Mouse (Mus musculus) CH12.LX (cell line): Measurements from ENCODE around the gene Tyk2. TPM values are rescaled to one million over a fixed set of nuclear protein-coding genes. Genes with fewer than 3 reads are reported as not detected.

ENCODE experiments used
- DNase-seq: peaks from one replicate; pipeline ENCODE4 v3.0.0-alpha.2; 2013; ENCODE audit errors: extremely low read depth
- H3K27ac ChIP-seq: 2 replicates; pipeline ENCODE4 v1.5.1; 2012; ENCODE audit warnings: low read depth, mild to moderate bottlenecking, control low read depth, moderate library complexity; ENCODE audit not compliant: insufficient read depth
- H3K27me3 ChIP-seq: replicated peaks from 2 replicates; pipeline ENCODE3; 2012; ENCODE audit warnings: inconsistent platforms
- H3K36me3 ChIP-seq, 2 experiments: replicated peaks in 1 of 2; 2 replicates each; pipeline versions ENCODE3 to v1.6.1; 2012; ENCODE audit warnings: inconsistent platforms in 1 of 2, low read length in 1 of 2, mild to moderate bottlenecking in 1 of 2, mixed read lengths in 1 of 2, moderate library complexity in 1 of 2; ENCODE audit not compliant: control insufficient read depth in 1 of 2, insufficient read depth in 1 of 2
- H3K4me1 ChIP-seq, 2 experiments: 2 replicates each; pipeline ENCODE4 v1.6.1; 2012; ENCODE audit warnings: inconsistent platforms in 1 of 2, moderate library complexity in 1 of 2; ENCODE audit not compliant: insufficient read depth in 2 of 2, control insufficient read depth in 1 of 2
- H3K4me2 ChIP-seq: 2 replicates; pipeline ENCODE4 v1.6.1; 2012; ENCODE audit warnings: low read depth, mild to moderate bottlenecking, control low read depth; ENCODE audit not compliant: poor library complexity, insufficient read depth, severe bottlenecking
- H3K4me3 ChIP-seq, 3 experiments: fragments of 150-350 bp in 1 of 3; sonication (generic) in 1 of 3; replicated peaks in 1 of 3; 2 replicates each; pipeline versions ENCODE3 to v1.5.1; 2011 to 2012; ENCODE audit warnings: low read depth in 2 of 3, low read length in 2 of 3, mild to moderate bottlenecking in 2 of 3, moderate library complexity in 2 of 3, control low read depth in 1 of 3, improper control_type of control experiment in 1 of 3, inconsistent platforms in 1 of 3, mixed read lengths in 1 of 3; ENCODE audit not compliant: poor library complexity in 1 of 3
- H3K79me2 ChIP-seq: replicated peaks from 2 replicates; pipeline ENCODE4 v1.6.1; 2012; ENCODE audit warnings: mild to moderate bottlenecking, moderate library complexity; ENCODE audit not compliant: control insufficient read depth, poor library complexity, insufficient read depth, severe bottlenecking; ENCODE audit errors: extremely low read depth
- H3K9ac ChIP-seq: 2 replicates; pipeline ENCODE4 v1.6.1; 2012; ENCODE audit warnings: low read depth, mild to moderate bottlenecking, control low read depth, moderate library complexity; ENCODE audit not compliant: insufficient read depth
- H3K9me3 ChIP-seq: replicated peaks from 2 replicates; pipeline ENCODE3; 2012; ENCODE audit warnings: low read length, inconsistent platforms, mixed read lengths
- BHLHE40 ChIP-seq: IDR thresholded peaks from 2 replicates; pipeline ENCODE4 v1.6.1; 2011; ENCODE audit warnings: mild to moderate bottlenecking, low read depth, low read length, improper control_type of control experiment
- CHD1 ChIP-seq: IDR thresholded peaks from 2 replicates; pipeline ENCODE4 v1.6.1; 2012; ENCODE audit warnings: low read depth, low read length, improper control_type of control experiment, inconsistent platforms
- CHD2 ChIP-seq: IDR thresholded peaks from 2 replicates; pipeline ENCODE4 v1.6.1; 2011; ENCODE audit warnings: low read length, improper control_type of control experiment
- CTCF ChIP-seq, 2 experiments: IDR thresholded peaks in 1 of 2; conservative IDR thresholded peaks in 1 of 2; 2 replicates each; pipeline ENCODE4 v1.5.1; 2011 to 2012; ENCODE audit warnings: low read depth in 2 of 2, low read length in 2 of 2, improper control_type of control experiment in 1 of 2, inconsistent platforms in 1 of 2, mild to moderate bottlenecking in 1 of 2, moderate library complexity in 1 of 2
- E2F4 ChIP-seq: IDR thresholded peaks from 2 replicates; pipeline ENCODE4 v1.6.1; 2011; ENCODE audit warnings: low read depth, low read length, improper control_type of control experiment; ENCODE audit not compliant: insufficient replicate concordance
- ELF1 ChIP-seq: IDR thresholded peaks from 2 replicates; pipeline ENCODE4 v1.6.1; 2014; ENCODE audit warnings: low read depth, mild to moderate bottlenecking, inconsistent platforms, low read length, improper control_type of control experiment
- EP300 ChIP-seq: IDR thresholded peaks from 2 replicates; pipeline ENCODE4 v1.6.1; 2011; ENCODE audit warnings: low read length, improper control_type of control experiment
- ETS1 ChIP-seq: conservative IDR thresholded peaks from 2 replicates; pipeline ENCODE4 v1.6.1; 2012; ENCODE audit warnings: low read depth, mild to moderate bottlenecking, inconsistent platforms, low read length, improper control_type of control experiment, moderate library complexity
- GABPA ChIP-seq: IDR thresholded peaks from 2 replicates; pipeline ENCODE4 v1.6.1; 2012; ENCODE audit warnings: low read depth, low read length, improper control_type of control experiment, inconsistent platforms; ENCODE audit not compliant: insufficient replicate concordance
- HCFC1 ChIP-seq: IDR thresholded peaks from 2 replicates; pipeline ENCODE4 v1.6.1; 2012; ENCODE audit warnings: low read depth, mild to moderate bottlenecking, inconsistent platforms, low read length, improper control_type of control experiment
- IRF4 ChIP-seq: IDR thresholded peaks from 2 replicates; pipeline ENCODE4 v1.6.1; 2014; ENCODE audit warnings: low read depth, mild to moderate bottlenecking, inconsistent platforms, low read length, improper control_type of control experiment
- JUN ChIP-seq: IDR thresholded peaks from 2 replicates; pipeline ENCODE4 v1.6.1; 2011; ENCODE audit warnings: low read depth, mild to moderate bottlenecking, low read length, improper control_type of control experiment, moderate library complexity; ENCODE audit not compliant: insufficient read depth
- JUND ChIP-seq: conservative IDR thresholded peaks from 2 replicates; pipeline ENCODE4 v1.6.1; 2011; ENCODE audit warnings: low read depth, low read length, improper control_type of control experiment
- KAT2A ChIP-seq: IDR thresholded peaks from 2 replicates; pipeline ENCODE4 v1.6.1; 2012; ENCODE audit warnings: low read length, improper control_type of control experiment, inconsistent platforms; ENCODE audit not compliant: insufficient replicate concordance
- MAFK ChIP-seq: IDR thresholded peaks from 2 replicates; pipeline ENCODE4 v1.6.1; 2011; ENCODE audit warnings: low read length, improper control_type of control experiment; ENCODE audit not compliant: insufficient replicate concordance
- MAX ChIP-seq: IDR thresholded peaks from 2 replicates; pipeline ENCODE4 v1.6.1; 2011; ENCODE audit warnings: low read length, improper control_type of control experiment
- MAZ ChIP-seq: IDR thresholded peaks from 2 replicates; pipeline ENCODE4 v1.6.1; 2012; ENCODE audit warnings: low read depth, mild to moderate bottlenecking, inconsistent platforms, low read length, improper control_type of control experiment, moderate library complexity
- MEF2A ChIP-seq: IDR thresholded peaks from 2 replicates; pipeline ENCODE4 v1.6.1; 2014; ENCODE audit warnings: low read depth, mild to moderate bottlenecking, inconsistent platforms, low read length, improper control_type of control experiment, borderline replicate concordance
- MXI1 ChIP-seq: IDR thresholded peaks from 2 replicates; pipeline ENCODE4 v1.6.1; 2011; ENCODE audit warnings: mild to moderate bottlenecking, low read depth, low read length, improper control_type of control experiment
- MYC ChIP-seq: IDR thresholded peaks from 2 replicates; pipeline ENCODE4 v1.6.1; 2011; ENCODE audit warnings: low read depth, mild to moderate bottlenecking, improper control_type of control experiment, low read length
- NELFE ChIP-seq: IDR thresholded peaks from 2 replicates; pipeline ENCODE4 v1.6.1; 2011; ENCODE audit warnings: low read depth, low read length, improper control_type of control experiment
- NRF1 ChIP-seq: IDR thresholded peaks from 2 replicates; pipeline ENCODE4 v1.6.1; 2014; ENCODE audit warnings: low read depth, mild to moderate bottlenecking, inconsistent platforms, low read length, improper control_type of control experiment, moderate library complexity
- PAX5 ChIP-seq: IDR thresholded peaks from 2 replicates; pipeline ENCODE4 v1.6.1; 2012; ENCODE audit warnings: low read length, inconsistent platforms, mixed read lengths
- POLR2A ChIP-seq: IDR thresholded peaks from 2 replicates; pipeline ENCODE4 v1.6.1; 2011; ENCODE audit warnings: low read depth, mild to moderate bottlenecking, improper control_type of control experiment, low read length
- POLR2AphosphoS2 ChIP-seq: IDR thresholded peaks from 2 replicates; pipeline ENCODE4 v1.6.1; 2011; ENCODE audit warnings: low read depth, low read length, improper control_type of control experiment
- RAD21 ChIP-seq: IDR thresholded peaks from 2 replicates; pipeline ENCODE4 v1.6.1; 2011; ENCODE audit warnings: low read depth, mild to moderate bottlenecking, low read length, improper control_type of control experiment, moderate library complexity
- RCOR1 ChIP-seq: conservative IDR thresholded peaks from 2 replicates; pipeline ENCODE4 v1.6.1; 2012; ENCODE audit warnings: low read depth, mild to moderate bottlenecking, inconsistent platforms, low read length, improper control_type of control experiment
- SIN3A ChIP-seq: IDR thresholded peaks from 2 replicates; pipeline ENCODE4 v1.6.1; 2012; ENCODE audit warnings: low read length, improper control_type of control experiment, inconsistent platforms
- SMC3 ChIP-seq: IDR thresholded peaks from 2 replicates; pipeline ENCODE4 v1.6.1; 2011; ENCODE audit warnings: low read depth, low read length, improper control_type of control experiment
- TBP ChIP-seq: conservative IDR thresholded peaks from 2 replicates; pipeline ENCODE4 v1.6.1; 2011; ENCODE audit warnings: low read depth, low read length, improper control_type of control experiment
- TCF12 ChIP-seq: IDR thresholded peaks from 2 replicates; pipeline ENCODE4 v1.6.1; 2014; ENCODE audit warnings: low read depth, mild to moderate bottlenecking, inconsistent platforms, low read length, improper control_type of control experiment
- UBTF ChIP-seq: IDR thresholded peaks from 2 replicates; pipeline ENCODE4 v1.6.1; 2012; ENCODE audit warnings: low read depth, mild to moderate bottlenecking, inconsistent platforms, low read length, improper control_type of control experiment, moderate library complexity
- USF1 ChIP-seq: IDR thresholded peaks from 2 replicates; pipeline ENCODE4 v1.6.1; 2014; ENCODE audit warnings: low read depth, mild to moderate bottlenecking, inconsistent platforms, low read length, improper control_type of control experiment
- USF2 ChIP-seq: conservative IDR thresholded peaks from 2 replicates; pipeline ENCODE4 v1.6.1; 2011; ENCODE audit warnings: low read depth, low read length, improper control_type of control experiment
- ZC3H11A ChIP-seq: IDR thresholded peaks from 2 replicates; pipeline ENCODE4 v1.6.1; 2012; ENCODE audit warnings: low read depth, mild to moderate bottlenecking, inconsistent platforms, low read length, improper control_type of control experiment
- ZKSCAN1 ChIP-seq: IDR thresholded peaks from 2 replicates; pipeline ENCODE4 v1.6.1; 2012; ENCODE audit warnings: low read depth, inconsistent platforms, low read length, improper control_type of control experiment, borderline replicate concordance
- ZMIZ1 ChIP-seq: IDR thresholded peaks from 2 replicates; pipeline ENCODE4 v1.6.1; 2012; ENCODE audit warnings: low read depth, mild to moderate bottlenecking, inconsistent platforms, low read length, improper control_type of control experiment
- ZNF384 ChIP-seq: IDR thresholded peaks from 2 replicates; pipeline ENCODE4 v1.6.1; 2012; ENCODE audit warnings: low read depth, low read length, improper control_type of control experiment, inconsistent platforms
- dilution Hi-C: fragments of 300-500 bp; cut with MboI; formaldehyde crosslinking; loops from 2 replicates; pipeline ENCODE4 v1.14.3; 2020; ENCODE audit warnings: low sequenced_read_pairs; ENCODE audit not compliant: extremely low pct_unique_long_range_greater_than_20kb, extremely low pct_ligation_motif_present
- in situ Hi-C: fragments of 300-500 bp; cut with MboI; formaldehyde crosslinking; loops from 3 replicates; pipeline ENCODE4 v1.14.3; 2019; ENCODE audit warnings: low sequenced_read_pairs, low pct_ligation_motif_present, low pct_unique_long_range_greater_than_20kb, mixed read lengths
- polyA plus RNA-seq: library from polyadenylated mRNA; unstranded; fragments of >175 nt; gene quantifications from 2 replicates; pipeline ENCODE4 v1.2.1, GENCODE M21; 2012; ENCODE audit warnings: low read depth; ENCODE audit not compliant: insufficient read length
- total RNA-seq, 2 experiments: library from RNA; depleted of rRNA; stranded (reverse); fragments of 300-350 nt in 1 of 2; fragments of >200 nt in 1 of 2; gene quantifications; 2 replicates each; pipeline ENCODE4 v1.2.3; 2012 to 2014

Gene Tyk2
- total and polyA plus RNA-seq, 3 experiments = 40.6 to 80.0 (median 49.6) TPM

DNA sequence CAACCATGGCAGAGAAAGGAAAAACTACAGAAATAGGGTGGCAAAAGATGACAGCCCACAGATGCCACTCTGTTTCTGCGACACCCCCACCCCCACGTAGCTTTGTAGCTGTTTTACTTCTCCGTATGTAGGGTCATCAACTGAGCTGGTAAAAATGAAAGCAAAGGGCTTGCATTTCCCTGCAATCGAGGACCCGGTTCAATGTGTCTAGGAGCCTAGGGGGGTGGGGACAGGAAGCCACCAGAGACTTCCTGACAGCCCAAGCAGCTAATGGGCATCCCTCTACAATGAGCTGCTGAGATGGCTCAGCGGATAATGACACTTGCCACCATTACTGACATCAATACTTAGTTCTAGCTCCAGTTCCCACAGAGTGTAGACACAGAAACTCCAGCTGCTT is 5.4 kb upstream of the Tyk2 start:
- Histone ChIP-seq H3K4me3 (peak overlapping the region in 1 of 3 experiments; percentile 5), H3K9me3 (no peaks in the 10 kb centered on the region), H3K27me3 (no peaks in the 10 kb centered on the region), H3K4me1 (peaks cover 18 to 61% of the 10 kb centered on the region in 2 experiments), H3K9ac (peak overlapping the region; percentile 29), H3K79me2 (no peaks in the 10 kb centered on the region), H3K4me2 (peak overlapping the region; percentile 55), H3K27ac (peak overlapping the region; percentile 98), H3K36me3 (peaks cover 38 to 42% of the 10 kb centered on the region in 2 experiments)
- dilution Hi-C loops = no loop called here
- TF ChIP-seq JUN (no peak), NELFE (0 out of 2 replicates have a peak, but pooled peaks have one; percentile 24), MXI1 (peak; percentile 47; the same call in 1 of the 2 replicates), ZKSCAN1 (no peak), E2F4 (no peak), GABPA (no peak), SIN3A (peak; percentile 76; the same call in 1 of the 2 replicates), JUND (no peak), MYC (no peak), MAX (no peak), EP300 (no peak), IRF4 (peak; percentile 57), MAZ (peak; percentile 1; the same call in 1 of the 2 replicates), USF1 (no peak), POLR2AphosphoS2 (0 out of 2 replicates have a peak, but pooled peaks have one; percentile 35), TCF12 (no peak; the same call in 1 of the 2 replicates), USF2 (no peak), CHD1 (no peak), ZMIZ1 (no peak), ETS1 (no peak), RAD21 (no peak; the same call in 1 of the 2 replicates), KAT2A (0 out of 2 replicates have a peak, but pooled peaks have one; percentile 5), RCOR1 (0 out of 2 replicates have a peak, but pooled peaks have one; percentile 15), MAFK (0 out of 2 replicates have a peak, but pooled peaks have one; percentile 22), BHLHE40 (no peak), PAX5 (no peak), ZNF384 (no peak), CHD2 (0 out of 2 replicates have a peak, but pooled peaks have one; percentile 2), TBP (peak; percentile 84), ZC3H11A (no peak), HCFC1 (peak; percentile 29), CTCF (conservative IDR thresholded peaks at IDR 0.05 in 1 of 2, IDR thresholded peaks at IDR 0.05 in 1 of 2; ENCODE audit: low read depth in 2 of 2, low read length in 2 of 2) (no peak), POLR2A (peak; percentile 21), NRF1 (peak; percentile 30; the same call in 1 of the 2 replicates), ELF1 (peak; percentile 77), UBTF (no peak), SMC3 (no peak), MEF2A (no peak)
- peak; percentile 88 for DNase-seq
- in situ Hi-C loops = no loop called here
